Mouse (Mus musculus) right cerebral cortex, adult 18-20 months (tissue): Measurements from ENCODE around the gene Anp32e.
A peak's percentile ranks its signal among the peaks of the same experiment; 100 is the strongest.
"Not testable (repeated sequence)": the region's sequence is repeated elsewhere in the genome, so short reads cannot be mapped to it uniquely, and the experiment has no call there.

Experiments
- DNase-seq: peaks from one replicate; pipeline ENCODE4 v3.0.0; 2022; ENCODE audit warnings: mixed read lengths

Gene Anp32e

GRCm38 (mm10) chr3:95928658-95929503 is at the start of gene Anp32e:
Gene Anp32e, plus strand, starts transcription at chr3:95929246.
- DNase-seq, result peak; percentile 97

DNA sequence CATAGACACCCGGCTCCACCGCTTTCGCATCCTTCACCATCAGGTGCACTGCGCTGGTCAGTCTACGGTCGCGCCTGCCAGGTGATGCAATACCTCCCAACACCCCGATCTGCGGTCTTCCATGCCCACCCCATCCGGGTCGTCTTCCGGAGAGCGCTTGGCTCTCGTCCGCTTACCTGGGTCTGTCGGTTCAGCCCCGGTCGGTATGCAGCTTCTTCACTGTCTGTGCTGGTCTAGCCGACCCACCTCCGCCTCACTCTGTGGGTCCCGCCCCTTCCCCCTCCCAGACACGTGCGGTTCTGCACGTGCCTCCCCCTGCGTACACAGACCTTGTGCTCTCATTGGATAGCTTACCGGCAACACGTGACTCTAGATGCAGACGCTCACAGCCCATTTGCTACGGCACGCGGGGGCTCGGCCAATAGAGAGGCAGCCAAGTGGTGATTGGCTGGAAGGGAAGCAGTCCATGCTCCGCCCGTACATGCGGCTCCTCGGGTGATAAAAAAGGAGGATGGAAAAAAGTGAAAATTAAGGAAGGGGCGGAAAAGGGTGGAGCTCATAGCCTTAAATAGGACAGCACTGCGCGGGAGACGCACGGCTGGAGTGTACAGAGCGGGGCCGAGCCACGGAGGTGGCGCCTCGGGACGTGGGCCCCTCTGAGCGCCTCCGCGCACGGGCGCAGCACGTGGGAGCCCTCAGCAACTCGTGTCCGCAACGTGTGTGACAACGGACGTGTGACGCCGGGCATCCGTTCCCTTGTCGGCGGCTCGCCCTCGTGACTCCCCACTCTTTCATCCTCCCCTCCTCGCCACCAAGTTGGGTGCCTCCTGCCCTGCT is 46.8 kb upstream of the Anp32e start, which contains the start of gene Ciart:
Gene Ciart (minus strand): TSS at position 273 of the 837 bp plus-strand sequence.
- DNase-seq, result peak; percentile 98

- peak; percentile 79 for DNase-seq
These were observed 46.1 kb upstream of the Anp32e start for GRCm38 (mm10) chr3:95882816-95883425.

DNA sequence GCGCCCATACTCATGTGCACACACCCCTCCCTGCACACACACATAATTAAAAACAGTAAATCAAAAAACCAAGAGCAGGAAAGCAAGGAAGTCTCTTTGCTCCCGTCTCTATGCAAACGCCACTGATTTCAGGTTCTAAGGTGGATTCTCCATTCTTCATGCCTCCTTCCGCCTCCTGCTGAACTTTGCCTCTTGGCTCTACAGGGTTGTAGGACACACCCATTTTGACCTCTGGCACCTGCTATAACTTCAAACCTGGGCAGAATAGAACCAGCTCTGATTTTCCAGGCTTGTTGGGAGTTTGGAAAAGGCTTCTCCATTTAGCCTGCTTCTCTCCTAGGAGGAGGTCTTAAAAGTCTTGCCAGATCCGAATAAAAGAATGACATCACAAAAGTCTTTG is 44.6 kb upstream of the Anp32e start:
- DNase-seq, result no peak

DNA sequence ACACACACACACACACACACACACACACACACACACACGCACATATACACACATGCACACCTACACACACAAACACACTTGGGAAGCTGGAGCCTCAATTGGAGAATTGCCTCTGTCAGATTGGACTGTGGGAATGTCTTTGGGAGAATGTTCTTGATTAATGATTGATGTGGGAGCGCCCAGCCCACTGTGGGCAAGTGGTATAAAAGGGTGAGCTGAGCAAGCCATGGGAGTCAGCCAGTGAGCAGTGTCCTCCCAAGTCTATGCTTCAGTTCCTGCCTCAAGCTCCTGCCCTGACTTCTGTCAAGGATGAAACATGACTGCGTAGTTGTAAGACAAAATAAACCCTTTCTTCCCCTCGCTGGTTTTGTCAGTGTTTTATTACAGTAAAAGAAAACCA is 41.5 kb upstream of the Anp32e start:
- no peak for DNase-seq

DNA sequence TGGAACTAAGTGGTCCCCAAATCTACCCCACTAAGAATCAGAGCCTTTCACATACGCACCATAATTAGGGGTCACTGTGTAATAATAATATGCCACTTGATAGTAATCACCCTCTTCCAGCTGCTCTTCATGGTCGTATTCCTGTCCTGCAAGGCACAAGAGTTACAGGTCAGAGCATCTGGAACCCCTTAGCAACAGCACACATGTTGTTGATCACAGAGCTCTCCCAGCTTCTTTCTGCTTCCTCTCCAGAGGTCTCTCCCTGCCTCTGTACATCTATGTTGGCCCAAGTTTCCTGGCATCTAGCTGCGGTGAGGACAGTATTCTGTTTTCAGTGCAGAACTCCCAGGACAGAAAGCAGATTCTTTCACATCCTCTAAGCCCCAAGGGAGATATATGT is 39.4 kb upstream of the Anp32e start:
- DNase-seq, result no peak

GRCm38 (mm10) chr3:95891211-95892065 is 37.6 kb upstream of the Anp32e start, which contains the start of gene BC028528:
Gene BC028528, minus strand, starts transcription at chr3:95892005.
- DNase-seq, result no peak

DNA sequence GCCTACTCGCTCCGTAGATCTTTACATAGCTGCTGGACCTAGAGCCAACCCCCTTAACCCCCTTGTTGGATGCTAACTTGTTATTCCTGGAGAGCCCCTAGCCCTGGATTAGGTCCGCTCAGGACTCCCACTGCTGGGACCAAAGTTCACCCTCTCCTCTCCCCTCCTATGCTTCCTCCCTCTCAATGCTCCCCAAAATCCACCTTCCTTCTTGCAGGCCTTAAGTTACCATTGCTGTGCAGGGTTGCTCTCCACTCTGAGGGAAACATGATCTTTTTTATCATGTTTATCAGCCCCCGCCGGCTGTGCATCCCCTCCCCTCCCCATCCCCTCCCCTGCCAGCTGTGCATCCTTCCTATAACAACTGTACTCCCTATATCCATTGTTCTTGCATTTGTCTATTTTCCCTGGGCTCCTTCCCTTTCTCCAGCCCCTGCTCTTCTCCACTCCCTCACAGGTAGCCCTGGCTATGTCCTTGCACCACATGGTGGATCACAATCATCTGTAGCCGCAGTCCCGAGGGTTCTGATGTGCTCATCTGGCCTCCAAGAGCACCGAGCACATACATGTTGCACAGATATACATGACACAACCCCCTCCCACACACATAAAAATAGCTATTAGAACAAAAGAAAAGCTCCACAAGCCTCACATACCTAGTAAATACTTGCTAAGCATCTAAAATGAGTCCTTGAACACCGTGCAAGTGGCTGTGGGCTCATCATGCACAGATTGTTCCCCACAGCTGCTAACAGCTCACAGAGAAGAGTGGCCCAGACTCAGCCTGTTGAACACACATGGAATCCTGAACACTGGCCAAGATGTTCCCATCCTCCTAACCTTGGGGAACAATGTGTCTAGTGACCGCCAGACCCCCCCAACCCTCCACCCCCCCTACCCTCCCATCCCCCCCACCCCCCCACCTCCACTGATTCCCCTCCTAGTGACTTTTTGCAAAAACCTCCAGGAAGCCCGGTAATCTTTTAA is 36.7 kb upstream of the Anp32e start:
- no peak for DNase-seq

DNA sequence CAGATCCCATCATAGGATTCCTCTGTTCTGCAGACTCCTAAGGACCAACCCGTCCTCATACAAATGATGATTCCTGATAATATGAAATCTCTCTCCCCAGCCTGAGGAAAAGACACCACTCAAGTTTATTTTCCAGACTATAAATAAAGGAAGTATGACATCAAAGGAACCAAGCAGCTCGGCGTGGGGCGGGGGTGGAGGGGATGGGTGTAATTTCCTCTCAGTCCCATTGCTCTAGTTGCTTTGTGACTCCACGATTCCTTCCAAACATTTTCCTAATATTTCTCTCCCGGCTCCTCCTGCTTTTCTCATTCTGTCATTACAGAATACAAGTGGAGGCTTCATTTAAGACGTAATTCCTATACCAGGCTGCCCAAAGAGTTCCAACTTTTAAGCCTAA is 35.9 kb upstream of the Anp32e start:
- DNase-seq, result no peak

- DNase-seq, result peak; percentile 99
These were observed 35.3 kb upstream of the Anp32e start, which contains the start of gene Aph1a for GRCm38 (mm10) chr3:95893606-95894316. Gene Aph1a, plus strand, starts transcription at chr3:95893969.

GRCm38 (mm10) chr3:95894317-95895160 is 34.5 kb upstream of the Anp32e start:
- DNase-seq, result peak; percentile 23

DNA sequence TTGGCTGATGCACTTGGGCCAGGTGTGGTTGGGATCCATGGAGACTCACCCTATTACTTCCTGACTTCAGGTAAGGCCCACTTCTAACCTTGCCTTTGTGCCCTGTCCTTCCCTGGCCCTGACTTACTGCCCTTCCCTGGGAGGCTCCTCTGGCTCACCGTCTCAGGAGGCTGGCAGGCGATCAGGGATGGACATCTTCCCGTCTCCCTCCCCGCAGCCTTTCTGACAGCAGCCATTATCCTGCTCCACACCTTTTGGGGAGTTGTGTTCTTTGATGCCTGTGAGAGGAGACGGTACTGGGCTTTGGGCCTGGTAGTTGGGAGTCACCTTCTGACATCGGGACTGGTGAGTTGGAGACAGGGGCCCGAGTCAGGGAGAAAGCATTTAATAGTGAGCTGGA is 33.5 kb upstream of the Anp32e start:
- not testable (repeated sequence) for DNase-seq

DNA sequence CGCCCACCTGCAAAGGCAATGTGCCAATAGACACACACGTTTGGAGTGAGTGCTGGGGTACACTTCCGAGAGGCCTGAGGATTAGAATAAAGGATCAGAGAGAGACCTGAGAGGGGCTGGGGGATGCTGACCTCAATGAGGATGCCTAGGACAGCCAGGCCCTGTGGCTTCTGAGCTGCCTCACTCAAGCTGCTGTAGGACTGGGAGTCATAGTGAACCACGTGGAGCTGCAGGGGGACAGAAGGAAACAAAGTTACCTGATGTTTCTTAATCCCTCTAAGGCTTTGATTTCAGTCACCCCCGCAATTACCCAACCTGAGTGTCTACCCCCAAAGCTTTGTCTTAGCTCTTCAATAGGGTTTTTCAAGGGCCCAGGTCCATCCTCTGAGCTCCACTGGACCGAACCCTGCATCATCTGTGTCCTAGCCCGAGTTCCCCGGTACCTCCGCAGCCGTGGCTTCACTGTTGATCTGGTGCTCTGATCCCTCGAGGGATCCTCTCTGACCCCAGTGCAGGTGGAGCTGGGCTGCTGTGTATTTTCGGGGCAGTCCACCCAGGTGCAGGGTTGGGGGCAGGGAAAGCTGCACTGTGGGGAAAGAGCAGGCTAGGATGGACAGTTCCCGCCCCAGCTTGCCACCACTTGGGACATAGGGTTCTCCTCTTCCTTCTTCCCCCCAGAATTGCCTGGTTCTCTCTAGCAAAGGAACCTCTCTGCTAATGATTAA is 29.1 kb upstream of the Anp32e start:
- DNase-seq, result no peak

DNA sequence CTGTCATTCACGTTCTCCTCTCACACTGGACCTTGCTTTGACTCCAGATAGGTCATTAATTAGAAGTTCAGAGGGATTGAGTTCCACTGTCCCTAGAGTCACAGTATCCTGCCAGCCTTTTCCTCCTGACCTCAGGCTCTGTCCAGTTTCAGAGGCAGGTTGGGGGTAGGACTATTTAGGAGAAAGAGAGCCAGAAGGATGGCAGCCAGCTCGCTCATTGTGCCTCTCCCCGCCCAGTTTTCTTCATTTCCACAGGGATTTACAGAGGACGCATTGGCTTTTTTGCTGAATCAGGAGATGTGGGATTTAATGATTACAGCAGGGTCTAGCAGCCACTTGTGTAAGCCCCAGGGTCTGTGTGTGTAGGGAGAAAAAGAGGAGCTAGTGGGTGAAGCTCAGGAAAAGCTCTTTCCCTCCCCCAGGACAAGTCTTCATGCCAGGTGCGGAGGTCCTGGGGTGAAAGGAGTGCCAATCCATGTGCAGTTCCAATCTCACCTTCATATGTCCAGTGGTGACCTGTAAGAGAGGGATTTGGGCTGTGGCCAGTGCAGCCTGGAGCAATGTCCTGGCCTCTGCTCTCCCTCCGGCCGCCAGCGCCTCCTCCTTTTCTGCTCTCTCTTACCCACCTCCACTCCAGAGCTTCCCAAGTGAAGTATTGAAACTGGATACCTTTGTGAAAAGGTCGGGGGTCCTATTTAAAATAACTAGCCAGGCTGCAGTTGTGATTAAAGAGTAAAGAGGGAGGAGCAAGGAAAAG is 27.3 kb upstream of the Anp32e start:
- DNase-seq, result no peak

DNA sequence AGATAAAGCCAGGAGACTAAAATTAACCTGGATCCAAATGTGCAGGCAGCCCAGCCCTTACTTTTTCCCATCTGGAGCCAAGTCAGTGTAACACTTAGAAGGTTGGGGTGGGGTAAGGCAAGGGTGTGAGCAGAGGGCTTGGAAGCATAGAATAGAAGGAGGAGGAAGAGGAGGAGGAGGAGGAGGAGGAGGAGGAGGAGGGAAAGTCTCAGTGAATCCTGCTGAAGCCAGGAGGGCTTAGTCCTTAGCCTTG is 26.7 kb upstream of the Anp32e start:
- DNase-seq, result no peak

- DNase-seq, result no peak
These were observed 26.4 kb upstream of the Anp32e start for GRCm38 (mm10) chr3:95902643-95903042.

GRCm38 (mm10) chr3:95903753-95904502 is 25.1 kb upstream of the Anp32e start:
- DNase-seq, result no peak
